Mouse (Mus musculus): ENCODE results near the gene Acsm1. TPM values are rescaled to one million over a fixed set of nuclear protein-coding genes. Genes with fewer than 3 reads are reported as not detected.
"Not testable (repeated sequence)": the region's sequence is repeated elsewhere in the genome, so short reads cannot be mapped to it uniquely, and the experiment has no call there.

The Acsm1 gene
- polyA plus RNA-seq (2014; fragmentation: Nextera tagmentation; extraction: Ambion mirVana), result not detected in 2 replicates

- ATAC-seq (replicated peaks; ENCODE audit: insufficient number of reproducible peaks, low FRiP score, low TSS enrichment, low read depth) (no peak), DNase-seq (ENCODE audit: low spot score) (no peak)
- no peak within 1 kb of the TSS for H3K4me2 ChIP-seq (ENCODE audit: low read depth, low read length)
- H3K4me1 ChIP-seq (ENCODE audit: control insufficient read depth, insufficient read depth, low read length), result no peaks in the 10 kb centered on the region
- H3K36me3 ChIP-seq (replicated peaks; ENCODE audit: control insufficient read depth, insufficient read depth, low read depth, low read length), result no peaks in the 10 kb centered on the region
- no peak within 1 kb of the TSS for H3K9ac ChIP-seq (replicated peaks; ENCODE audit: low read length)
- H3K27ac ChIP-seq (replicated peaks; ENCODE audit: low read depth, low read length), result no peak within 1 kb of the TSS
- no peaks in the 10 kb centered on the region for H3K27me3 ChIP-seq (ENCODE audit: control insufficient read depth, insufficient read depth, low read length)
- H3K4me3 ChIP-seq (ENCODE audit: low read depth, low read length), result no peak within 1 kb of the TSS
- no peaks in the 10 kb centered on the region for H3K9me3 ChIP-seq (replicated peaks; ENCODE audit: control insufficient read depth, low read length)
- 84% methylated on average over 5 of the region's 5 CpGs for WGBS
These were observed at the start of gene Acsm1 for GRCm38 (mm10) chr7:119606664-119607076. Gene Acsm1, plus strand, starts transcription at chr7:119607026.

GRCm38 (mm10) chr7:119559789-119560451, 46.9 kb upstream of the Acsm1 start:
- WGBS, result 91% methylated on average over 3 of the region's 3 CpGs
- H3K36me3 ChIP-seq (replicated peaks; ENCODE audit: control insufficient read depth, insufficient read depth, low read depth, low read length), result no peaks in the 10 kb centered on the region
- no peaks in the 10 kb centered on the region for H3K27me3 ChIP-seq (ENCODE audit: control insufficient read depth, insufficient read depth, low read length)
- H3K4me2 ChIP-seq (ENCODE audit: low read depth, low read length), result no peak overlapping the region
- H3K9ac ChIP-seq (replicated peaks; ENCODE audit: low read length), result no peak overlapping the region
- H3K4me1 ChIP-seq (ENCODE audit: control insufficient read depth, insufficient read depth, low read length), result no peaks in the 10 kb centered on the region
- no peak overlapping the region for H3K4me3 ChIP-seq (ENCODE audit: low read depth, low read length)
- no peak for ATAC-seq (replicated peaks; ENCODE audit: insufficient number of reproducible peaks, low FRiP score, low TSS enrichment, low read depth)
- DNase-seq (ENCODE audit: low spot score), result no peak
- H3K27ac ChIP-seq (replicated peaks; ENCODE audit: low read depth, low read length), result no peak overlapping the region
- H3K9me3 ChIP-seq (replicated peaks; ENCODE audit: control insufficient read depth, low read length), result no peaks in the 10 kb centered on the region

GRCm38 (mm10) chr7:119560452-119560835, 46.4 kb upstream of the Acsm1 start:
- H3K36me3 ChIP-seq (replicated peaks; ENCODE audit: control insufficient read depth, insufficient read depth, low read depth, low read length), result no peaks in the 10 kb centered on the region
- DNase-seq (ENCODE audit: low spot score), result no peak
- H3K27ac ChIP-seq (replicated peaks; ENCODE audit: low read depth, low read length), result no peak overlapping the region
- H3K4me3 ChIP-seq (ENCODE audit: low read depth, low read length), result no peak overlapping the region
- no peaks in the 10 kb centered on the region for H3K27me3 ChIP-seq (ENCODE audit: control insufficient read depth, insufficient read depth, low read length)
- H3K4me1 ChIP-seq (ENCODE audit: control insufficient read depth, insufficient read depth, low read length), result no peaks in the 10 kb centered on the region
- no peak overlapping the region for H3K9ac ChIP-seq (replicated peaks; ENCODE audit: low read length)
- no peak for ATAC-seq (replicated peaks; ENCODE audit: insufficient number of reproducible peaks, low FRiP score, low TSS enrichment, low read depth)
- 82% methylated on average over 3 of the region's 3 CpGs for WGBS
- H3K9me3 ChIP-seq (replicated peaks; ENCODE audit: control insufficient read depth, low read length), result no peaks in the 10 kb centered on the region
- no peak overlapping the region for H3K4me2 ChIP-seq (ENCODE audit: low read depth, low read length)

- WGBS, result 60% methylated on average over 4 of the region's 4 CpGs
- H3K36me3 ChIP-seq (replicated peaks; ENCODE audit: control insufficient read depth, insufficient read depth, low read depth, low read length), result no peaks in the 10 kb centered on the region
- no peak overlapping the region for H3K27ac ChIP-seq (replicated peaks; ENCODE audit: low read depth, low read length)
- no peaks in the 10 kb centered on the region for H3K27me3 ChIP-seq (ENCODE audit: control insufficient read depth, insufficient read depth, low read length)
- no peaks in the 10 kb centered on the region for H3K4me1 ChIP-seq (ENCODE audit: control insufficient read depth, insufficient read depth, low read length)
- no peak overlapping the region for H3K9ac ChIP-seq (replicated peaks; ENCODE audit: low read length)
- DNase-seq (ENCODE audit: low spot score), result no peak
- H3K4me2 ChIP-seq (ENCODE audit: low read depth, low read length), result no peak overlapping the region
- no peaks in the 10 kb centered on the region for H3K9me3 ChIP-seq (replicated peaks; ENCODE audit: control insufficient read depth, low read length)
- no peak overlapping the region for H3K4me3 ChIP-seq (ENCODE audit: low read depth, low read length)
- no peak for ATAC-seq (replicated peaks; ENCODE audit: insufficient number of reproducible peaks, low FRiP score, low TSS enrichment, low read depth)
These were observed 45.4 kb upstream of the Acsm1 start for GRCm38 (mm10) chr7:119561441-119561840.

- WGBS, result 95% methylated on average over 2 of the region's 2 CpGs
- not testable (repeated sequence) for H3K9ac ChIP-seq (replicated peaks; ENCODE audit: low read length); H3K4me3 ChIP-seq (ENCODE audit: low read depth, low read length); H3K4me2 ChIP-seq (ENCODE audit: low read depth, low read length); ATAC-seq (replicated peaks; ENCODE audit: insufficient number of reproducible peaks, low FRiP score, low TSS enrichment, low read depth); DNase-seq (ENCODE audit: low spot score); H3K36me3 ChIP-seq (replicated peaks; ENCODE audit: control insufficient read depth, insufficient read depth, low read depth, low read length); H3K4me1 ChIP-seq (ENCODE audit: control insufficient read depth, insufficient read depth, low read length); H3K27me3 ChIP-seq (ENCODE audit: control insufficient read depth, insufficient read depth, low read length); H3K9me3 ChIP-seq (replicated peaks; ENCODE audit: control insufficient read depth, low read length); H3K27ac ChIP-seq (replicated peaks; ENCODE audit: low read depth, low read length)
These were observed 44.4 kb upstream of the Acsm1 start for GRCm38 (mm10) chr7:119562476-119562875.

- DNase-seq (ENCODE audit: low spot score), result no peak
- Histone ChIP-seq H3K27me3 (ENCODE audit: control insufficient read depth, insufficient read depth, low read length) (no peaks in the 10 kb centered on the region), H3K4me3 (ENCODE audit: low read depth, low read length) (no peak overlapping the region), H3K27ac (replicated peaks; ENCODE audit: low read depth, low read length) (no peak overlapping the region), H3K4me2 (ENCODE audit: low read depth, low read length) (no peak overlapping the region), H3K9me3 (replicated peaks; ENCODE audit: control insufficient read depth, low read length) (no peaks in the 10 kb centered on the region), H3K9ac (replicated peaks; ENCODE audit: low read length) (no peak overlapping the region), H3K36me3 (replicated peaks; ENCODE audit: control insufficient read depth, insufficient read depth, low read depth, low read length) (no peaks in the 10 kb centered on the region), H3K4me1 (ENCODE audit: control insufficient read depth, insufficient read depth, low read length) (no peaks in the 10 kb centered on the region)
- ATAC-seq (replicated peaks; ENCODE audit: insufficient number of reproducible peaks, low FRiP score, low TSS enrichment, low read depth), result no peak
- WGBS, result 80% methylated on average over 3 of the region's 3 CpGs
These were observed 12.2 kb upstream of the Acsm1 start for GRCm38 (mm10) chr7:119594530-119595107.

- no peak for ATAC-seq (replicated peaks; ENCODE audit: insufficient number of reproducible peaks, low FRiP score, low TSS enrichment, low read depth)
- WGBS, result 18% methylated on average over 1 of the region's 1 CpGs
- H3K4me2 ChIP-seq (ENCODE audit: low read depth, low read length), result no peak overlapping the region
- no peak overlapping the region for H3K27ac ChIP-seq (replicated peaks; ENCODE audit: low read depth, low read length)
- no peak for DNase-seq (ENCODE audit: low spot score)
- no peaks in the 10 kb centered on the region for H3K4me1 ChIP-seq (ENCODE audit: control insufficient read depth, insufficient read depth, low read length)
- no peaks in the 10 kb centered on the region for H3K27me3 ChIP-seq (ENCODE audit: control insufficient read depth, insufficient read depth, low read length)
- H3K36me3 ChIP-seq (replicated peaks; ENCODE audit: control insufficient read depth, insufficient read depth, low read depth, low read length), result no peaks in the 10 kb centered on the region
- no peaks in the 10 kb centered on the region for H3K9me3 ChIP-seq (replicated peaks; ENCODE audit: control insufficient read depth, low read length)
- no peak overlapping the region for H3K9ac ChIP-seq (replicated peaks; ENCODE audit: low read length)
- no peak overlapping the region for H3K4me3 ChIP-seq (ENCODE audit: low read depth, low read length)
These were observed 11.5 kb upstream of the Acsm1 start for GRCm38 (mm10) chr7:119595306-119595705.

GRCm38 (mm10) chr7:119596536-119596935, 10.3 kb upstream of the Acsm1 start:
- Histone ChIP-seq H3K4me3 (ENCODE audit: low read depth, low read length) (no peak overlapping the region), H3K9ac (replicated peaks; ENCODE audit: low read length) (no peak overlapping the region), H3K9me3 (replicated peaks; ENCODE audit: control insufficient read depth, low read length) (no peaks in the 10 kb centered on the region), H3K27ac (replicated peaks; ENCODE audit: low read depth, low read length) (no peak overlapping the region), H3K4me2 (ENCODE audit: low read depth, low read length) (no peak overlapping the region), H3K27me3 (ENCODE audit: control insufficient read depth, insufficient read depth, low read length) (no peaks in the 10 kb centered on the region), H3K4me1 (ENCODE audit: control insufficient read depth, insufficient read depth, low read length) (no peaks in the 10 kb centered on the region), H3K36me3 (replicated peaks; ENCODE audit: control insufficient read depth, insufficient read depth, low read depth, low read length) (no peaks in the 10 kb centered on the region)
- WGBS, result 66% methylated on average over 2 of the region's 2 CpGs
- DNase-seq (ENCODE audit: low spot score) (no peak), ATAC-seq (replicated peaks; ENCODE audit: insufficient number of reproducible peaks, low FRiP score, low TSS enrichment, low read depth) (no peak)
